Mouse (Mus musculus) adrenal gland, adult (tissue): ENCODE measurements around the gene Ralgapa1.

Experiments
- DNase-seq, 2 experiments: peaks; one replicate each; pipeline ENCODE4 v3.0.0; 2022 to 2023; ENCODE audit warnings: low spot score in 1 of 2; ENCODE audit not compliant: inconsistent age in 2 of 2

Ralgapa1 gene

GRCm38 (mm10) chr12:55820661-55821314, at the start of gene Ralgapa1:
TSS of gene Ralgapa1 (minus strand) at chr12:55821167.
- peak; percentile 88 to 96 for DNase-seq

GRCm38 (mm10) chr12:55869622-55870322, 48.8 kb upstream of the Ralgapa1 start:
- DNase-seq: no peak

- DNase-seq: no peak
Observed at GRCm38 (mm10) chr12:55867738-55868137, 46.8 kb upstream of the Ralgapa1 start.

- no peak for DNase-seq
Observed at GRCm38 (mm10) chr12:55860631-55861030, 39.7 kb upstream of the Ralgapa1 start.

GRCm38 (mm10) chr12:55859409-55860349, 38.7 kb upstream of the Ralgapa1 start:
- no peak for DNase-seq

GRCm38 (mm10) chr12:55850650-55851049, 29.7 kb upstream of the Ralgapa1 start:
- DNase-seq: no peak

GRCm38 (mm10) chr12:55847851-55848250, 26.9 kb upstream of the Ralgapa1 start:
- DNase-seq: no peak

GRCm38 (mm10) chr12:55846741-55847140, 25.8 kb upstream of the Ralgapa1 start:
- peak in 1 of 2 experiments; percentile 51 for DNase-seq

GRCm38 (mm10) chr12:55837495-55837894, 16.5 kb upstream of the Ralgapa1 start:
- DNase-seq: peak in 1 of 2 experiments; percentile 35

- peak; percentile 98 for DNase-seq
Observed at GRCm38 (mm10) chr12:55836199-55836951, 15.4 kb upstream of the Ralgapa1 start, which contains the start of gene Brms1l. TSS of gene Brms1l (plus strand) at chr12:55836324.

GRCm38 (mm10) chr12:55835857-55836198, 14.9 kb upstream of the Ralgapa1 start:
- no peak for DNase-seq

GRCm38 (mm10) chr12:55834891-55835290, 13.9 kb upstream of the Ralgapa1 start:
- peak; percentile 18 to 52 for DNase-seq

- peak; percentile 37 to 77 for DNase-seq
Observed at GRCm38 (mm10) chr12:55833906-55834625, 13.1 kb upstream of the Ralgapa1 start.

- DNase-seq: no peak
Observed at GRCm38 (mm10) chr12:55832961-55833360, 12.0 kb upstream of the Ralgapa1 start.

- DNase-seq: peak; percentile 72 to 93
Observed at GRCm38 (mm10) chr12:55831101-55831500, 10.1 kb upstream of the Ralgapa1 start.

- DNase-seq: no peak
Observed at GRCm38 (mm10) chr12:55825537-55825936, 4.6 kb upstream of the Ralgapa1 start.

- no peak for DNase-seq
Observed at GRCm38 (mm10) chr12:55824027-55824426, 3.1 kb upstream of the Ralgapa1 start.

- peak; percentile 56 to 88 for DNase-seq
Observed at GRCm38 (mm10) chr12:55820119-55820660, 777 bp downstream of the Ralgapa1 start.

GRCm38 (mm10) chr12:55816488-55816887, 4.5 kb downstream of the Ralgapa1 start:
- no peak for DNase-seq

GRCm38 (mm10) chr12:55805035-55805434, 15.9 kb downstream of the Ralgapa1 start:
- DNase-seq: peak in 1 of 2 experiments; percentile 62
